Mouse (Mus musculus) c-Kit-positive CD71-positive TER-119-positive erythroid progenitor cells, embryonic 14.5 days (primary cell): ENCODE data around the gene Eef1g.

Experiments
- DNase-seq: peaks from one replicate; pipeline ENCODE4 v3.0.0-alpha.2; 2013; ENCODE audit warnings: low spot score

Eef1g gene

DNA sequence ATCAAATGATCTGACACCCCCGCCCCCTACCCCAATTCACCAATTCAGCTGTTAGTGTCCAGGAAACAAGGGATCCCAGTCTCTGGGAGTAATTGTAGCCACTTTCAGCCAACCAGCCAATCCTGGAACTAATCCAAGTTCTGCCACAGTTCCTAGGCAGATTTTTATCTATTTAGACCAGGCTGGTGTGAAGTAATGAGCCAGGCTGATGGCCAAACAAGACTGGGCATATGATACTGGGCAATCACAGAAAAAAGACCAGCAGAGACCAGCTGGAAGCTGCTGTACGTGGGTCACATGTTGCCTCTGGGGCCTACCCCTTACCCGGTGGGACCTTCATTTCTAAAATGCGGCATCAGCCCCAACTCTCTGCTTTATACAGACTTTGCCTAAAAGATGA lies 59.8 kb downstream of the Eef1g start:
- no peak for DNase-seq

DNA sequence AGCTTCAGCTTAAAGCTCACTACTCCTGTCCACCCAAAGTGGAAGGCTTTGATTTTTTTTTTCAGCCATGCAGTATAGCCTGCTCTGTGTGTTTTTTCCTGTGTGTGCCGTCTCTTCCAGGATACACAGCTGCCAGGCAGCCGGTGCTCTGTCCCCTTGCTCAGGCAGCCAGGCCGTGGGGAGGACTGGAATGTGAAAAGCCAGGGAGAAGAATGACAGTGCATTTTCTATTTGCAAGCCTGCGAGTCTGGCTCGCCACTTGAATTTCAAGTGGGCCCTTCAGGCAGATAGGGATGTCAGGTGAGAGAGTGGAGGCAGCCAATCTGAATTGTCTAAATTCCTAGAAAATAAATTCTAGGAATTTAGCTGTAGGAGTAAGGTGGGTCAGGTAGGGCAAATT lies 61.0 kb downstream of the Eef1g start:
- no peak for DNase-seq
